Mouse (Mus musculus): ENCODE results near the gene Vat1l.

DNA sequence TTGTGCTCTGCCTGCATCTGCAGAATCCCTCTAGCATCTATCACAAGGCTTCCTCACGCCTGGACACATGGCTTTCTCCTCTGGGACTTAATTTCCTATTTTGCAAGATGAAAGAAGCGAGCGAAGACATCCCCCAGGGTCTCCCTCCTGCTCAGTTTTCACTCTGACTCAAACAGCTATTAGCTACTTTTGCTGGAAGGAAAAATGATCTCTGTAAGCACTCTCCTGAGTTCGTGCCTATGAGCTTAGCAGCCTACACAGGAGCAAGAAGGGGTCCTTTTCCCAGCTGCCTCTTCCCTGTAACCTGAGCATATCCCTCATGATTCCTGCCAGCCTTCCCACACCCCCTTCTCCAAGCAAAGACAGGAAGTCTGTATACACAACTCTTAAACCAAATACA is 127.5 kb downstream of the Vat1l start:
- no peak for TF ChIP-seq CTCF (IDR thresholded peaks at IDR 0.05; ENCODE audit: control insufficient read depth, insufficient read depth, low read length)
- TF ChIP-seq POLR2A (IDR thresholded peaks at IDR 0.05; ENCODE audit: borderline replicate concordance, control insufficient read depth, low read depth, low read length) = no peak
